Mouse (Mus musculus) midbrain, embryonic 12.5 days (tissue): ENCODE data around the gene Camkk2. TPM values are rescaled to one million over a fixed set of nuclear protein-coding genes. Genes with fewer than 3 reads are reported as not detected.
A peak's percentile ranks its signal among the peaks of the same experiment; 100 is the strongest.

Experiments
- ATAC-seq: fragments of 200-750 bp; cut with Nextera tagmentation; 2 replicates; pipeline ENCODE4 v1.8.0; 2017; ENCODE audit warnings: low read depth, moderate TSS enrichment, moderate library complexity; ENCODE audit not compliant: low FRiP score
- H3K27ac ChIP-seq: fragments of 300-500 bp; sonication (generic); replicated peaks from 2 replicates; pipeline ENCODE4 v1.5.1; 2016; ENCODE audit warnings: mild to moderate bottlenecking
- H3K27me3 ChIP-seq: fragments of 300-500 bp; sonication (generic); 2 replicates; pipeline ENCODE4 v1.6.1; 2016; ENCODE audit warnings: mild to moderate bottlenecking
- H3K36me3 ChIP-seq: fragments of 300-500 bp; sonication (generic); 2 replicates; pipeline ENCODE4 v1.6.1; 2016
- H3K4me1 ChIP-seq: fragments of 300-500 bp; sonication (generic); 2 replicates; pipeline ENCODE4 v1.6.1; 2016
- H3K4me2 ChIP-seq: fragments of 300-500 bp; sonication (generic); replicated peaks from 2 replicates; pipeline ENCODE4 v1.6.1; 2016; ENCODE audit warnings: mild to moderate bottlenecking, moderate library complexity
- H3K4me3 ChIP-seq: fragments of 300-500 bp; sonication (generic); 2 replicates; pipeline ENCODE4 v1.5.1; 2016; ENCODE audit warnings: mild to moderate bottlenecking
- H3K9ac ChIP-seq: fragments of 300-500 bp; sonication (generic); replicated peaks from 2 replicates; pipeline ENCODE4 v1.6.1; 2016; ENCODE audit warnings: mild to moderate bottlenecking, moderate library complexity
- H3K9me3 ChIP-seq: fragments of 300-500 bp; sonication (generic); 2 replicates; pipeline ENCODE4 v1.6.1; 2016; ENCODE audit warnings: mild to moderate bottlenecking
- WGBS: fragments of 180-500 bp; shearing (Covaris S2); methylation state at CpG from one replicate; pipeline ENCODE4 v1.1.7; 2016; 5-methylcytosine and 5-hydroxymethylcytosine counted together
- polyA plus RNA-seq: library from polyadenylated mRNA; unstranded; fragments of >200 nt; fragmentation: Nextera tagmentation; extraction: Ambion mirVana; gene quantifications from 2 replicates; pipeline ENCODE4 v1.2.1, GENCODE M21; 2016

Camkk2 gene
- polyA plus RNA-seq, 1 experiment from 2014 or later = 35.4 TPM

DNA sequence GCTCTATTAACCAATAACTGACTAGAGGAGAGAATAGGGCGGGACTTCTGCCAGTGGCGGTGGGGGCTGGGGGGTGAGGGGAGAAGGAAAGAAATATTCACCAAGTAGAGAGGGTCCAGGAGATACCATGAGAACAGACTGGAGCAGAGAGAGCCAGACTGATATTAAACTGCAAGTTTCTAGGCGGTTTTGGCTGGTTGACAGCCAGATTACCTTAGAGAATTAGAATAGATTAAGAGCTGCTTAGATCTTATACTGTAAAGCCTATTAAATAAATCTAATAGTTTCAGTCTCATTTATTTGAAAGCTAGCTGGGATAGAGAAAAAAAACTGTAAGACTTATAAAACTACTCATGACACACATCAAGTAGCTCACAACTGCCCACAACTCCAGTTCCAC, 74.0 kb downstream of the Camkk2 start:
- Histone ChIP-seq H3K27me3 (peaks cover 12% of the 10 kb centered on the region; the same call in 1 of the 2 replicates), H3K4me3 (no peak overlapping the region), H3K4me2 (no peak overlapping the region), H3K36me3 (no peaks in the 10 kb centered on the region), H3K4me1 (peaks cover 8% of the 10 kb centered on the region; the same call in 1 of the 2 replicates), H3K27ac (no peak overlapping the region), H3K9me3 (no peaks in the 10 kb centered on the region), H3K9ac (no peak overlapping the region)
- ATAC-seq = no peak
- 83% methylated on average over 3 of the region's 3 CpGs for WGBS

- Histone ChIP-seq H3K4me1 (peaks cover 8% of the 10 kb centered on the region; the same call in 1 of the 2 replicates), H3K9ac (no peak overlapping the region), H3K27me3 (peaks cover 12% of the 10 kb centered on the region; the same call in 1 of the 2 replicates), H3K27ac (no peak overlapping the region), H3K9me3 (no peaks in the 10 kb centered on the region), H3K4me3 (no peak overlapping the region), H3K4me2 (no peak overlapping the region), H3K36me3 (no peaks in the 10 kb centered on the region)
- 87% methylated on average over 4 of the region's 4 CpGs for WGBS
- no peak for ATAC-seq
Measured at GRCm38 (mm10) chr5:122704571-122704970, 74.6 kb downstream of the Camkk2 start.

GRCm38 (mm10) chr5:122703574-122703973, 75.6 kb downstream of the Camkk2 start:
- Histone ChIP-seq H3K4me2 (no peak overlapping the region), H3K4me3 (no peak overlapping the region), H3K27ac (no peak overlapping the region), H3K36me3 (no peaks in the 10 kb centered on the region), H3K4me1 (peaks cover 8% of the 10 kb centered on the region; the same call in 1 of the 2 replicates), H3K9ac (no peak overlapping the region), H3K27me3 (peaks cover 12% of the 10 kb centered on the region; the same call in 1 of the 2 replicates), H3K9me3 (no peaks in the 10 kb centered on the region)
- ATAC-seq = no peak
- 93% methylated on average over 2 of the region's 2 CpGs for WGBS

DNA sequence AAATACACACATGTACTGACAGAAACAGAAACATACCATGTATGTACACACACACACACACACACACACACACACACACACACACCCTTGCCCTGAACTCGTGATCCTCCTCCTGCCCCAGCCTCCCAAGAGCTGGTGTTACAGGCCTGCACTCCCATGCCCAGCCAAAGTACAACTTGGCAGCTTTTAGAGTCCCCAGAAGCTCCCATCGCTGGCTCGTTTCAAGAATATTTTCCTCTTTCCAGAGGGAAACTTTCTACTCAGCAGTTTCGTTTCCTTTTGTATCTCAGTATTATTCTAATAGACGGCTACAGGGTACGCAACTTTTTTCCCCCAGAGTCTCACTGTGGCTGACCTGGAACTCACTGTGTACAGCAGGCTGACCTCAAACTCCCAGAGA, 77.1 kb downstream of the Camkk2 start:
- Histone ChIP-seq H3K4me2 (no peak overlapping the region), H3K36me3 (no peaks in the 10 kb centered on the region), H3K27ac (no peak overlapping the region), H3K9me3 (no peaks in the 10 kb centered on the region), H3K9ac (no peak overlapping the region), H3K4me3 (no peak overlapping the region), H3K4me1 (peaks cover 8% of the 10 kb centered on the region; the same call in 1 of the 2 replicates), H3K27me3 (peaks cover 12% of the 10 kb centered on the region; the same call in 1 of the 2 replicates)
- ATAC-seq = no peak
- 84% methylated on average over 6 of the region's 6 CpGs for WGBS

- Histone ChIP-seq H3K27ac (no peak overlapping the region), H3K9me3 (no peaks in the 10 kb centered on the region), H3K9ac (no peak overlapping the region), H3K4me2 (no peak overlapping the region), H3K36me3 (no peaks in the 10 kb centered on the region), H3K27me3 (0 out of 2 replicates have a peak, but pooled peaks cover 5% of the 10 kb centered on the region), H3K4me1 (0 out of 2 replicates have a peak, but pooled peaks cover 2% of the 10 kb centered on the region), H3K4me3 (no peak overlapping the region)
- 77% methylated on average over 5 of the region's 5 CpGs for WGBS
- no peak for ATAC-seq
Measured at GRCm38 (mm10) chr5:122700837-122701212, 78.4 kb downstream of the Camkk2 start.

DNA sequence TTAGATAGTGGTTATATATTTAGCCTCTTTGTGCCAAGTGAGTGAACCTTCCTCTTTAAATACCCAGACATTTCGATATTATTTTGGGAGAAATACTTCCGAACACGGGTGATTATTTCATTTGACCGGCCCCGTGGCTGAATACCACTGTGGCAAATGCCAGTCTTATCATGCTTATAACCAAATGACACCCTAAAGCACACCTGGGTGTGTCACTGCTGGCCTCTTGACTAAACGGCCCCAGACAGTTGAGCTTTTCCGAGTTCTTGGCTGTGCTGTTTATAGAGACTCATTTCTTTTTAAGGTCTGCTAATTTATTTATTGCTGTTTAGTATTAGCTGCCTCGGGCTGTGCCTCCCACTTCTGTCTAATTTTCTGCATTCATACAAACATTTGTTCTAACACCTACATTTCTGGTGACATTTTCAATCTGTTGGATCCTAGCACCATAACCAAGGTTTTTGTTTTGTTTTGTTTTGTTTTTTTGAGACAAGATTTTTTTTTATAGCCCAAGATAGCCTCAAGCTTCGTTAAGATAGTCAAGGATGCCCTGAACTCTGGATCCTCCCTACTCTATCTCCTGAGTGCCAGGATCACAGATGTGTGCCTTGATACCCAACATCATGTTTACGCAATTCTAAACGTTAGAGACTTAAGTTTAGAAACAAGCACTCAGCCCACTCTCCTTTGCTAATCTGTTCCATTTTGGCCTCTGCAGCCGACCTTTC, 78.9 kb downstream of the Camkk2 start:
- WGBS = 88% methylated on average over 12 of the region's 12 CpGs

GRCm38 (mm10) chr5:122698701-122699060, 80.5 kb downstream of the Camkk2 start:
- H3K4me3 ChIP-seq = no peak overlapping the region
- H3K27ac ChIP-seq = no peak overlapping the region
- H3K9ac ChIP-seq = no peak overlapping the region
- H3K4me1 ChIP-seq = peaks cover 6% of the 10 kb centered on the region; the same call in 1 of the 2 replicates
- no peak overlapping the region for H3K4me2 ChIP-seq
- ATAC-seq = no peak
- H3K36me3 ChIP-seq = no peaks in the 10 kb centered on the region
- no peaks in the 10 kb centered on the region for H3K27me3 ChIP-seq
- H3K9me3 ChIP-seq = no peaks in the 10 kb centered on the region
- WGBS = 79% methylated on average over 9 of the region's 9 CpGs

More for the DNA sequence above, 78.9 kb downstream of the Camkk2 start:
- H3K27ac ChIP-seq = no peak overlapping the region
- H3K27me3 ChIP-seq = 0 out of 2 replicates have a peak, but pooled peaks cover 3% of the 10 kb centered on the region
- no peak overlapping the region for H3K4me3 ChIP-seq
- H3K36me3 ChIP-seq = no peaks in the 10 kb centered on the region
- H3K4me2 ChIP-seq = no peak overlapping the region
- no peak for ATAC-seq
- H3K4me1 ChIP-seq = 0 out of 2 replicates have a peak, but pooled peaks cover 2% of the 10 kb centered on the region
- no peak overlapping the region for H3K9ac ChIP-seq
- no peaks in the 10 kb centered on the region for H3K9me3 ChIP-seq

- no peak for ATAC-seq
- H3K9me3 ChIP-seq = no peaks in the 10 kb centered on the region
- 90% methylated on average over 10 of the region's 10 CpGs for WGBS
Measured at GRCm38 (mm10) chr5:122698041-122698700, 81.0 kb downstream of the Camkk2 start.

GRCm38 (mm10) chr5:122695516-122695915, 83.7 kb downstream of the Camkk2 start:
- Histone ChIP-seq H3K9ac (no peak overlapping the region), H3K27ac (no peak overlapping the region), H3K27me3 (no peaks in the 10 kb centered on the region), H3K9me3 (no peaks in the 10 kb centered on the region), H3K36me3 (no peaks in the 10 kb centered on the region), H3K4me3 (no peak overlapping the region), H3K4me1 (peaks cover 15% of the 10 kb centered on the region), H3K4me2 (no peak overlapping the region)
- no peak for ATAC-seq
- 87% methylated on average over 8 of the region's 8 CpGs for WGBS

More at GRCm38 (mm10) chr5:122698041-122698700, 81.0 kb downstream of the Camkk2 start:
- Histone ChIP-seq H3K36me3 (no peaks in the 10 kb centered on the region), H3K27ac (no peak overlapping the region), H3K4me3 (no peak overlapping the region), H3K9ac (no peak overlapping the region), H3K27me3 (no peaks in the 10 kb centered on the region), H3K4me2 (no peak overlapping the region), H3K4me1 (peaks cover 11% of the 10 kb centered on the region)

GRCm38 (mm10) chr5:122693431-122694207, 85.6 kb downstream of the Camkk2 start:
- Histone ChIP-seq H3K4me3 (no peak overlapping the region), H3K9me3 (no peaks in the 10 kb centered on the region), H3K4me1 (peaks cover 15% of the 10 kb centered on the region), H3K27me3 (no peaks in the 10 kb centered on the region), H3K4me2 (no peak overlapping the region), H3K27ac (peak overlapping the region; percentile 78), H3K36me3 (no peaks in the 10 kb centered on the region), H3K9ac (no peak overlapping the region)
- 32% methylated on average over 13 of the region's 13 CpGs for WGBS
- ATAC-seq = peak; percentile 69; the same call in 1 of the 2 replicates

- Histone ChIP-seq H3K4me2 (no peak overlapping the region), H3K9ac (no peak overlapping the region), H3K27ac (no peak overlapping the region), H3K36me3 (no peaks in the 10 kb centered on the region), H3K9me3 (no peaks in the 10 kb centered on the region), H3K4me3 (no peak overlapping the region), H3K27me3 (no peaks in the 10 kb centered on the region), H3K4me1 (peaks cover 15% of the 10 kb centered on the region)
- WGBS = 56% methylated on average over 6 of the region's 6 CpGs
- ATAC-seq = no peak
Measured at GRCm38 (mm10) chr5:122690486-122690885, 88.7 kb downstream of the Camkk2 start.
